15 mouse cellular contexts compared by ENCODE assay signal in genomic region chr15:79273020-79273419, GRCm38 (mm10). TPM values are rescaled to one million over a fixed set of nuclear protein-coding genes. Genes with fewer than 3 reads are reported as not detected.
"Had no signal": no experiment of that assay in that cellular context is flagged by ENCODE, and none has a peak within 500 bp of the region (broad histone marks: within the 10 kb centered on the region; RNA-seq: fewer than 3 reads in every experiment).

No protein-coding gene starts in this region.

- ATAC-seq: midbrain, embryonic 13.5 days; midbrain, embryonic 15.5 days had no signal

- H3K4me2 ChIP-seq: lung, embryonic 14.5 days; midbrain, embryonic 11.5 days; midbrain, embryonic 13.5 days; midbrain, embryonic 15.5 days; neural tube, embryonic 12.5 days had no signal

- H3K27ac ChIP-seq: macrophage; midbrain, embryonic 13.5 days; midbrain, embryonic 15.5 days; neural tube, embryonic 12.5 days had no signal

- H3K9me3 ChIP-seq: midbrain, embryonic 13.5 days; midbrain, embryonic 15.5 days had no signal

- H3K4me3 ChIP-seq: megakaryocyte, embryonic 14.5 days; midbrain, embryonic 13.5 days; midbrain, embryonic 15.5 days; neural tube, embryonic 12.5 days had no signal

- H3K27me3 ChIP-seq: midbrain, embryonic 15.5 days had no signal

- DNase-seq: lung, adult 18-20 months; lung, embryonic 14.5 days; lung, postnatal 14 days; lung, postnatal 36 days; right cerebral cortex, postnatal 14 days; spleen, adult 18-20 months; thymus, adult 18-20 months; thymus, postnatal 25 days had no signal

- H3K9ac ChIP-seq: lung, embryonic 14.5 days; midbrain, embryonic 13.5 days; midbrain, embryonic 15.5 days; neural tube, embryonic 12.5 days had no signal

- H3K36me3 ChIP-seq: midbrain, embryonic 13.5 days; midbrain, embryonic 15.5 days; neural tube, embryonic 12.5 days had no signal

RNA-seq across cellular contexts. Expression of gene Baiap2l2, which starts 12.3 kb away (rescaled TPM):
- polyA plus RNA-seq: macrophage had no signal

RNA-seq across cellular contexts. Expression of gene Slc16a8, which starts 18.5 kb away (rescaled TPM):
- polyA plus RNA-seq: liver, embryonic 16.5 days; macrophage had no signal

RNA-seq across cellular contexts. Expression of gene Gm49486, which starts 43.8 kb away (rescaled TPM):
- polyA plus RNA-seq: macrophage had no signal
